Mouse (Mus musculus) bone marrow macrophage, adult 2 months (primary cell): Measurements from ENCODE around the gene Phyhipl.

ENCODE experiments used
- CTCF ChIP-seq: IDR thresholded peaks from 2 replicates; pipeline ENCODE4 v1.5.1; 2012; ENCODE audit warnings: low read depth, mild to moderate bottlenecking, low read length, moderate library complexity
- POLR2A ChIP-seq: IDR thresholded peaks from 2 replicates; pipeline ENCODE4 v1.6.1; 2012; ENCODE audit warnings: mild to moderate bottlenecking, low read depth, low read length, borderline replicate concordance

GRCm38 (mm10) chr10:70552531-70552930, 103.2 kb downstream of the Phyhipl start:
- TF ChIP-seq CTCF = no peak
- no peak for TF ChIP-seq POLR2A
